Mouse (Mus musculus) megakaryocyte, adult 5-6 weeks (primary cell): ENCODE data around the gene Olfr854. TPM values are rescaled to one million over a fixed set of nuclear protein-coding genes. Genes with fewer than 3 reads are reported as not detected.

Experiments
- ATAC-seq: 2 replicates; pipeline ENCODE4 v1.8.0; 2016; ENCODE audit warnings: mild to moderate bottlenecking, inconsistent platforms; ENCODE audit not compliant: poor library complexity, severe bottlenecking
- total RNA-seq, 2 experiments: library from RNA; stranded (forward) in 1 of 2; stranded (reverse) in 1 of 2; fragments of 153-499, 151-499 nt in 1 of 2; fragments of 221-1000, 200-1000 nt in 1 of 2; gene quantifications; 2 replicates each; pipeline versions ENCODE4 v1.2.3 to v1.2.4; 2015 to 2017

The Olfr854 gene
- total RNA-seq (2015) (not detected in 2 replicates), total RNA-seq (2017) (not detected in 2 replicates)

- no peak for ATAC-seq
Measured at GRCm38 (mm10) chr9:19567282-19567681, at the start of gene Olfr854. TSS of gene Olfr854 (minus strand) at chr9:19567382.

GRCm38 (mm10) chr9:19582317-19582716 is 15.1 kb upstream of the Olfr854 start, which contains the start of gene Olfr855:
TSS of gene Olfr855 (plus strand) at chr9:19582617.
- no peak for ATAC-seq

GRCm38 (mm10) chr9:19540976-19541375 is 26.2 kb downstream of the Olfr854 start, which contains the start of gene Olfr853:
TSS of gene Olfr853 (minus strand) at chr9:19541076.
- ATAC-seq = no peak

Other genes starting within 250 kb of the Olfr854 start
- gene Olfr845, start 230.9 kb downstream of the Olfr854 start, total RNA-seq (2015) = not detected in 2 replicates
- gene Olfr845, start 230.9 kb downstream of the Olfr854 start, total RNA-seq (2017) = not detected in 2 replicates
- not detected in 2 replicates for gene Olfr846, start 203.4 kb downstream of the Olfr854 start, total RNA-seq (2015)
- not detected in 2 replicates for gene Olfr846, start 203.4 kb downstream of the Olfr854 start, total RNA-seq (2017)
- gene Olfr847, start 188.7 kb downstream of the Olfr854 start, total RNA-seq (2015) = not detected in 2 replicates
- not detected in 2 replicates for gene Olfr847, start 188.7 kb downstream of the Olfr854 start, total RNA-seq (2017)
- gene Olfr849, start 127.1 kb downstream of the Olfr854 start, total RNA-seq (2015) = not detected in 2 replicates
- gene Olfr849, start 127.1 kb downstream of the Olfr854 start, total RNA-seq (2017) = not detected in 2 replicates
- not detected in 2 replicates for gene Olfr850, start 89.1 kb downstream of the Olfr854 start, total RNA-seq (2015)
- not detected in 2 replicates for gene Olfr850, start 89.1 kb downstream of the Olfr854 start, total RNA-seq (2017)
- not detected in 2 replicates for gene Olfr851, start 74.1 kb downstream of the Olfr854 start, total RNA-seq (2015)
- not detected in 2 replicates for gene Olfr851, start 74.1 kb downstream of the Olfr854 start, total RNA-seq (2017)
- not detected in 2 replicates for gene Olfr853, start 26.3 kb downstream of the Olfr854 start, total RNA-seq (2015)
- gene Olfr853, start 26.3 kb downstream of the Olfr854 start, total RNA-seq (2017) = not detected in 2 replicates
- not detected in 2 replicates for gene Olfr855, start 15.2 kb upstream of the Olfr854 start, total RNA-seq (2015)
- gene Olfr855, start 15.2 kb upstream of the Olfr854 start, total RNA-seq (2017) = 0.11 TPM in 1 of 2 replicates, not detected in the other
- 8.8 and 9.2 TPM in 2 replicates for gene Zfp317, start 54.7 kb upstream of the Olfr854 start, total RNA-seq (2015)
- gene Zfp317, start 54.7 kb upstream of the Olfr854 start, total RNA-seq (2017) = 14.0 and 14.8 TPM in 2 replicates
- not detected in 2 replicates for gene Olfr857, start 142.1 kb upstream of the Olfr854 start, total RNA-seq (2015)
- not detected in 2 replicates for gene Olfr857, start 142.1 kb upstream of the Olfr854 start, total RNA-seq (2017)
- gene Olfr58, start 212.9 kb upstream of the Olfr854 start, total RNA-seq (2015) = not detected in 2 replicates
- not detected in 2 replicates for gene Olfr58, start 212.9 kb upstream of the Olfr854 start, total RNA-seq (2017)
- gene Olfr859, start 237.5 kb upstream of the Olfr854 start, total RNA-seq (2015) = not detected in 2 replicates
- not detected in 2 replicates for gene Olfr859, start 237.5 kb upstream of the Olfr854 start, total RNA-seq (2017)